Mouse (Mus musculus) lung, postnatal 0 days (tissue): Measurements from ENCODE around the gene Gm37240. TPM values are rescaled to one million over a fixed set of nuclear protein-coding genes. Genes with fewer than 3 reads are reported as not detected.

Experiments
- ATAC-seq: fragments of 200-750 bp; cut with Nextera tagmentation; 2 replicates; pipeline ENCODE4 v1.8.0; 2017; ENCODE audit warnings: moderate library complexity
- DNase-seq: peaks from one replicate; pipeline ENCODE4 v3.0.0-alpha.2; 2016; ENCODE audit warnings: low spot score
- H3K27ac ChIP-seq: fragments of 300-500 bp; sonication (generic); 2 replicates; pipeline ENCODE4 v1.5.1; 2014; ENCODE audit warnings: antibody characterized with exemption, mild to moderate bottlenecking, low read length, mixed read lengths
- H3K27me3 ChIP-seq: fragments of 300-500 bp; sonication (generic); replicated peaks from 2 replicates; pipeline ENCODE4 v1.6.1; 2014; ENCODE audit warnings: low read length, mixed read lengths; ENCODE audit not compliant: insufficient read depth
- H3K36me3 ChIP-seq: fragments of 300-500 bp; sonication (generic); 2 replicates; pipeline ENCODE4 v1.6.1; 2014; ENCODE audit warnings: low read length, mixed read lengths; ENCODE audit not compliant: insufficient read depth
- H3K4me1 ChIP-seq: fragments of 300-500 bp; sonication (generic); 2 replicates; pipeline ENCODE4 v1.6.1; 2014; ENCODE audit warnings: antibody characterized with exemption, low read depth, low read length, mixed read lengths; ENCODE audit not compliant: insufficient read depth
- H3K4me2 ChIP-seq: fragments of 300-500 bp; sonication (generic); replicated peaks from 2 replicates; pipeline ENCODE4 v1.6.1; 2014; ENCODE audit warnings: low read depth, mild to moderate bottlenecking, low read length, moderate library complexity, mixed read lengths
- H3K4me3 ChIP-seq: fragments of 300-500 bp; sonication (generic); 2 replicates; pipeline ENCODE4 v1.5.1; 2014; ENCODE audit warnings: low read depth, low read length
- H3K9ac ChIP-seq: fragments of 300-500 bp; sonication (generic); replicated peaks from 2 replicates; pipeline ENCODE4 v1.6.1; 2014; ENCODE audit warnings: low read depth, mild to moderate bottlenecking
- H3K9me3 ChIP-seq: fragments of 300-500 bp; sonication (generic); 2 replicates; pipeline ENCODE4 v1.6.1; 2016; ENCODE audit warnings: low read length, mixed read lengths
- CTCF ChIP-seq: IDR thresholded peaks from 2 replicates; pipeline ENCODE4 v1.5.1; 2016; ENCODE audit warnings: antibody characterized with exemption, mild to moderate bottlenecking
- EP300 ChIP-seq: IDR thresholded peaks from 2 replicates; pipeline ENCODE4 v1.6.1; 2016; ENCODE audit warnings: antibody characterized with exemption, mild to moderate bottlenecking, control low read depth
- WGBS: fragments of 180-500 bp; shearing (Covaris S2); extraction: QIAGEN DNeasy Blood & Tissue Kit; methylation state at CpG from one replicate; pipeline ENCODE4 v1.1.7; 2014; 5-methylcytosine and 5-hydroxymethylcytosine counted together
- polyA plus RNA-seq: library from polyadenylated mRNA; unstranded; fragments of >200 nt; fragmentation: Nextera tagmentation; extraction: Ambion mirVana; gene quantifications from 2 replicates; pipeline ENCODE4 v1.2.1, GENCODE M21; 2015

Gm37240 gene
- polyA plus RNA-seq, 1 experiment from 2014 or later: 8.9 TPM

DNA sequence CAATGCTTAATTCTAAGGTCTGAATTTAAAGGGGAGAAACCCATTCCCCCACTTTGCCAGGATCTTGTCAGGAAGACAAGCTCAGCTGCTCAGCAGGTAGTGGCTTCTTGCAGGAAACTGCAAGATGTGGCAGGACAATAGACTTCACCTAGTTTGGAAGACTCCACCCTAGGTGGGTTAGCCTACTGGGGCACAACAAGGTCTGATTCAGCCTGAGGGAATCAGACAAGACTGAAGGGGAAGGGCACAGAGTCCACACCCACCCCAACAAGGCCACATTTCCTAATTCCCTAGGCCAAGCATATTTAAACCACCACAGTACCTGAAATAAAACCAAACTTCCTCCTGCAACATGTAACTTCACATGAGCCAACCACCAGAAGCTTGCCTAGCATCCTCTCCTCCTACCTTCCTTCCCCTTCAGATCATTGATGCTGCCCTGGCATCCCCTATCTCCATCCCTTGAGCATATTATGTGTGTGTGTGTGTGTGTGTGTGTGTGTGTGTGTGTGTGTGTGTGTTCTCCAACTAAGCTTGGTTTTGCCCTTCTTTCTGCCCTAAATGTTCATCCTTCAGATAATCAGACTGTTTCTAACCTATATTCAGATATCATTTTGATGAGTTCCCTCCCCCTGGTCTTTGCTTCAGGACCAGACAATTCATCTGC is 489.4 kb downstream of the Gm37240 start:
- Histone ChIP-seq H3K36me3 (no peaks in the 10 kb centered on the region), H3K9ac (no peak overlapping the region), H3K27me3 (no peaks in the 10 kb centered on the region), H3K4me2 (no peak overlapping the region), H3K9me3 (peaks cover 6% of the 10 kb centered on the region; the same call in 1 of the 2 replicates), H3K4me1 (no peaks in the 10 kb centered on the region), H3K27ac (no peak overlapping the region), H3K4me3 (no peak overlapping the region)
- DNase-seq: no peak
- no peak for TF ChIP-seq EP300
- TF ChIP-seq CTCF: no peak
- ATAC-seq: no peak

DNA sequence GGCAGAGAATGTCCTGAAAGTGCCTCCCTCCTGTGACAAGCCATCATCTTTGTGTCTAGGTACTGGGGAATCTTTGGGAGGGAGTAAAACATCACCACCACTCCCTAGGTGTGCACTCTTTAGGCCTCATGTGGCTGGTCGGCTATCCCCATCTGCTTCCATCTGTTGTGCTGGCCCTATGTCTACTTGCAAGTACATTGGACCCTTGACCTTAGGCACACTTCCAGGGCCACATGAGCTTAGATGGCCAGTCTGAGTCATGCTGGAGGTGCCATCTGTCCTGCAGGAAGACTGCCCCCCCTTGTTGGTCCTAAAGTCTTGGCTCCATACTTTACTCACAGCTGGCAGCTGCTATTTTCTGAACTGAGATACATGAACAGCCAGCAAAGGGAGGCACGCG is 493.9 kb downstream of the Gm37240 start:
- no peak overlapping the region for H3K4me2 ChIP-seq
- H3K9ac ChIP-seq: no peak overlapping the region
- TF ChIP-seq EP300: no peak
- TF ChIP-seq CTCF: no peak
- H3K27ac ChIP-seq: no peak overlapping the region
- no peak overlapping the region for H3K4me3 ChIP-seq
- ATAC-seq: no peak
- WGBS: 88% methylated on average over 3 of the region's 3 CpGs
- DNase-seq: no peak
- no peaks in the 10 kb centered on the region for H3K27me3 ChIP-seq
- peaks cover 6% of the 10 kb centered on the region; the same call in 1 of the 2 replicates for H3K9me3 ChIP-seq
- H3K36me3 ChIP-seq: no peaks in the 10 kb centered on the region
- no peaks in the 10 kb centered on the region for H3K4me1 ChIP-seq

DNA sequence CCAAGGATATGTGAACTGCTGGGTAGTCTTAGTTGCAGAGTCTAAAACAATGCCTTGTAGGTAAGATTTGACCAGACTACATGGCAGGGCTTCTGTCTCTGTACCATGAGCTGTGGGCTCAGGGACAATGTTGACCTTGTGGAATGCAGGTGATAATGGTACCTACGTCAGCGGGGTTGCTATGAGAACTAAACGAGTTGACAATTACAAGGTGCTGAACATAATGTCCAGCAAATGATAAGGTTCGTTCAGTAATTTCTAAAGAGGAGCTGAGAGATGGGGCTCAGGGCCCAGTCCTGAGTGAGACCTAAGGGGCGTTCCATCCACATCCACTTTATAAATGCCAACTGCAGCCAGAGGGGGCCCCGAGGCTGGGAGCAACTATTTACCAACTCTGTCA is 495.6 kb downstream of the Gm37240 start:
- Histone ChIP-seq H3K4me3 (no peak overlapping the region), H3K4me1 (no peaks in the 10 kb centered on the region), H3K4me2 (no peak overlapping the region), H3K9me3 (peaks cover 6% of the 10 kb centered on the region; the same call in 1 of the 2 replicates), H3K9ac (no peak overlapping the region), H3K27ac (no peak overlapping the region), H3K27me3 (no peaks in the 10 kb centered on the region), H3K36me3 (no peaks in the 10 kb centered on the region)
- DNase-seq: no peak
- no peak for ATAC-seq
- WGBS: 75% methylated on average over 6 of the region's 6 CpGs
- no peak for TF ChIP-seq CTCF
- no peak for TF ChIP-seq EP300

DNA sequence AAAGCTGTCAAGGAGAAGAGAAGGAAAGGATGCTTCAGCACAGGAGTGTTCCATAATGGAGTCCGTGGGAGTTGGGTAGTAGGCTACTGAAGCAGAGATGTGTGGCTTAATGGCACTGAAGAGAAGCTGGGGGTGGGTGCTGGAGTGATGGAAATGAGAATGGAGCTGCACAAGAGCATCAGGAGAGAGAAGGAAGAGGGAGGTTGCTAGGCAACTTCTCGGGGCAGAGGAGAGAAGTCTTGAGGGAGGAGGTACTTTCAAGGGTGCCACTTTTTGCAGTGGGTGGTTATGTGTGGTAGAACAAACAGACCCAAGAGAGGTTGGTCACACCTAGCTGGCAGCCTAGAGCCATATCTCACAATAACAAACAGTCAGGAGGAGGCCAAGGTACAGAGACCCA is 496.2 kb downstream of the Gm37240 start:
- H3K27me3 ChIP-seq: no peaks in the 10 kb centered on the region
- no peak overlapping the region for H3K4me3 ChIP-seq
- H3K4me1 ChIP-seq: no peaks in the 10 kb centered on the region
- no peak overlapping the region for H3K27ac ChIP-seq
- no peak for TF ChIP-seq EP300
- no peak for TF ChIP-seq CTCF
- no peak for DNase-seq
- H3K4me2 ChIP-seq: no peak overlapping the region
- no peaks in the 10 kb centered on the region for H3K36me3 ChIP-seq
- no peak for ATAC-seq
- H3K9me3 ChIP-seq: 0 out of 2 replicates have a peak, but pooled peaks cover 3% of the 10 kb centered on the region
- H3K9ac ChIP-seq: no peak overlapping the region
- WGBS: 65% methylated on average over 2 of the region's 2 CpGs

DNA sequence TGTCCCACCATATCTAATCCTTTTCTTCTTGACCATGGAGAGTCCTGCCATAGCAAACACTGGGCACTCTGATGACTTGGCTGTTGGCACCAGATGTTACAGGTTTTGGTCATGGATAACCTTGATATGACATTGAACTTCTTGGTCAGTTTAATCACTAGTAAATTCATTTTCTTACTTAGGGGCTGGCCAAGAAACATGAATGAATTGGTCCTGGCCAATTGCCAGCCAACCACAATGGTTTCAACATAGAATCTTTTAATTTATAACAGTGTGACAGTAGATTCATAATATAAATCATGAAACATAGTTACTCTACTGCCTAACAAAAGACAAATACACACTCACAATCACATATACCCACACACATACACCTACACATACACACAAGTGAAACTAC is 501.9 kb downstream of the Gm37240 start:
- Histone ChIP-seq H3K9me3 (no peaks in the 10 kb centered on the region), H3K4me1 (no peaks in the 10 kb centered on the region), H3K27ac (no peak overlapping the region), H3K4me2 (no peak overlapping the region), H3K4me3 (no peak overlapping the region), H3K36me3 (no peaks in the 10 kb centered on the region), H3K27me3 (no peaks in the 10 kb centered on the region), H3K9ac (no peak overlapping the region)
- TF ChIP-seq CTCF: no peak
- no peak for TF ChIP-seq EP300
- DNase-seq: no peak
- ATAC-seq: no peak

DNA sequence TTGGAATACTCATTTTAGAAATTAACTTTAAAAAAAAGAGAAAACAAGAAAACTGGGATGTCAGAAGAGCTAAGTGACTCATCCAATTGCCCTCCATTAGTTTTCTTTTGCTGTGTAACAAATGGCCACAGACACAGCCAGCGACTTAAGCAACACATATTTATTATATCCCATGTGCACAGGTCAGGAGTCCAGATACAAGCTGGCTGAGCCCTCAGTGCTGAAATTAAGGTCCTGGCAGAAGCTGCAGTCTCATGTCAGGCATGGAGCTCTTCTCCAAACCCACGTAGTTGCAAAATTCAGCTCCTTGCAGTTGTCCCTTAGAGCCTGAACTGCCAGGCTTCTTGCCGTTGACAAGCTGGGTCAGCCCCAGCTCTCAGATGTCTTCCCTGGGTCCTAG is 504.0 kb downstream of the Gm37240 start:
- Histone ChIP-seq H3K4me2 (no peak overlapping the region), H3K9me3 (no peaks in the 10 kb centered on the region), H3K27me3 (no peaks in the 10 kb centered on the region), H3K4me1 (no peaks in the 10 kb centered on the region), H3K36me3 (no peaks in the 10 kb centered on the region), H3K4me3 (no peak overlapping the region), H3K9ac (no peak overlapping the region), H3K27ac (no peak overlapping the region)
- TF ChIP-seq EP300 (no peak), CTCF (no peak)
- DNase-seq: peak; percentile 40
- ATAC-seq: peak; percentile 47
- 61% methylated on average over 3 of the region's 3 CpGs for WGBS
